Mouse (Mus musculus) thymus, adult 2 months (tissue): ENCODE measurements at regions not wholly inside any gene's neighbourhood (a gene's known extent, or its start where the extent isn't known, plus 50 kb on each side); places are given as distances from the start of the nearest gene placed in this dataset.

Experiments used
- CTCF ChIP-seq: fragments of 200-500 bp; IDR thresholded peaks from 2 replicates; pipeline ENCODE4 v1.5.1; 2012; ENCODE audit warnings: mild to moderate bottlenecking, control low read depth, low read length, moderate library complexity, borderline replicate concordance; ENCODE audit not compliant: control insufficient read depth, poor library complexity, insufficient read depth; ENCODE audit errors: extremely low read depth
- POLR2A ChIP-seq: fragments of 200-500 bp; IDR thresholded peaks from 2 replicates; pipeline ENCODE4 v1.6.1; 2012; ENCODE audit warnings: mild to moderate bottlenecking, low read length, control low read depth, moderate library complexity; ENCODE audit not compliant: control insufficient read depth, poor library complexity, insufficient read depth; ENCODE audit errors: extremely low read depth

GRCm38 (mm10) chr8:125315736-125316135 lies 253.9 kb downstream of the Sipa1l2 start:
- no peak for TF ChIP-seq CTCF
- no peak for TF ChIP-seq POLR2A
